Mouse (Mus musculus) embryonic facial prominence, embryonic 11.5 days (tissue): ENCODE measurements around the gene Olfr556. TPM values are rescaled to one million over a fixed set of nuclear protein-coding genes. Genes with fewer than 3 reads are reported as not detected.

Source experiments
- polyA plus RNA-seq: library from polyadenylated mRNA; unstranded; fragments of >200 nt; fragmentation: Nextera tagmentation; extraction: Ambion mirVana; gene quantifications from 2 replicates; pipeline ENCODE4 v1.2.1, GENCODE M21; 2014

The Olfr556 gene
- polyA plus RNA-seq, 1 experiment from 2014 or later, result not detected

Other genes starting within 250 kb of the Olfr556 start
- 242 and 246 TPM in 2 replicates for gene Rrm1, start 223.2 kb upstream of the Olfr556 start, polyA plus RNA-seq
- 0.25 and 0.67 TPM in 2 replicates for gene Olfr543, start 183.2 kb upstream of the Olfr556 start, polyA plus RNA-seq
- 0.06 TPM in 1 of 2 replicates, not detected in the other for gene Olfr544, start 176.6 kb upstream of the Olfr556 start, polyA plus RNA-seq
- not detected in 2 replicates for gene Olfr545, start 165.3 kb upstream of the Olfr556 start, polyA plus RNA-seq
- gene Olfr547, start 130.2 kb upstream of the Olfr556 start, polyA plus RNA-seq, result not detected in 2 replicates
- gene Olfr548-ps1, start 124.0 kb upstream of the Olfr556 start, polyA plus RNA-seq, result not detected in 2 replicates
- gene Olfr549, start 115.0 kb upstream of the Olfr556 start, polyA plus RNA-seq, result not detected in 2 replicates
- gene Trim21, start 99.4 kb upstream of the Olfr556 start, polyA plus RNA-seq, result 0.52 and 0.72 TPM in 2 replicates
- not detected in 2 replicates for gene Olfr550, start 93.5 kb upstream of the Olfr556 start, polyA plus RNA-seq
- gene Olfr551, start 73.0 kb upstream of the Olfr556 start, polyA plus RNA-seq, result not detected in 2 replicates
- not detected in 2 replicates for gene Olfr552, start 67.1 kb upstream of the Olfr556 start, polyA plus RNA-seq
- gene Olfr553, start 46.7 kb upstream of the Olfr556 start, polyA plus RNA-seq, result not detected in 2 replicates
- gene Olfr554, start 26.5 kb upstream of the Olfr556 start, polyA plus RNA-seq, result not detected in 2 replicates
- not detected in 2 replicates for gene Olfr555, start 6.1 kb upstream of the Olfr556 start, polyA plus RNA-seq
- 11.4 and 14.7 TPM in 2 replicates for gene Trim68, start 22.4 kb downstream of the Olfr556 start, polyA plus RNA-seq
- not detected in 2 replicates for gene Olfr557, start 31.0 kb downstream of the Olfr556 start, polyA plus RNA-seq
- 0.24 TPM in 1 of 2 replicates, not detected in the other for gene Olfr558, start 37.3 kb downstream of the Olfr556 start, polyA plus RNA-seq
- gene Olfr33, start 54.2 kb downstream of the Olfr556 start, polyA plus RNA-seq, result not detected in 2 replicates
- gene Olfr559, start 62.6 kb downstream of the Olfr556 start, polyA plus RNA-seq, result not detected in 2 replicates
- not detected in 2 replicates for gene Olfr560, start 94.5 kb downstream of the Olfr556 start, polyA plus RNA-seq
- 0.08 TPM in 1 of 2 replicates, not detected in the other for gene Olfr78, start 94.6 kb downstream of the Olfr556 start, polyA plus RNA-seq
- gene Olfr561, start 106.3 kb downstream of the Olfr556 start, polyA plus RNA-seq, result not detected in 2 replicates
- gene Olfr564, start 138.6 kb downstream of the Olfr556 start, polyA plus RNA-seq, result not detected in 2 replicates
- not detected in 2 replicates for gene Olfr566, start 193.9 kb downstream of the Olfr556 start, polyA plus RNA-seq
- gene Olfr568, start 212.2 kb downstream of the Olfr556 start, polyA plus RNA-seq, result 0.22 TPM in 1 of 2 replicates, not detected in the other
- not detected in 2 replicates for gene Olfr569, start 226.0 kb downstream of the Olfr556 start, polyA plus RNA-seq
- gene Olfr570, start 229.7 kb downstream of the Olfr556 start, polyA plus RNA-seq, result not detected in 2 replicates